Mouse (Mus musculus) bone marrow macrophage, adult 2 months (primary cell): Measurements from ENCODE around the gene Catsperb. TPM values are rescaled to one million over a fixed set of nuclear protein-coding genes. Genes with fewer than 3 reads are reported as not detected.
"Not testable (repeated sequence)": the region's sequence is repeated elsewhere in the genome, so short reads cannot be mapped to it uniquely, and the experiment has no call there.

Experiments
- H3K27ac ChIP-seq: 2 replicates; pipeline ENCODE4 v1.5.1; 2012; ENCODE audit warnings: low read depth, low read length; ENCODE audit not compliant: insufficient read depth
- H3K4me1 ChIP-seq: 2 replicates; pipeline ENCODE4 v1.6.1; 2012; ENCODE audit warnings: low read length; ENCODE audit not compliant: control insufficient read depth, insufficient read depth
- H3K4me3 ChIP-seq: 2 replicates; pipeline ENCODE4 v1.5.1; 2012; ENCODE audit warnings: mild to moderate bottlenecking, low read length, moderate library complexity; ENCODE audit not compliant: insufficient read depth
- CTCF ChIP-seq: IDR thresholded peaks from 2 replicates; pipeline ENCODE4 v1.5.1; 2012; ENCODE audit warnings: low read depth, mild to moderate bottlenecking, low read length, moderate library complexity
- POLR2A ChIP-seq: IDR thresholded peaks from 2 replicates; pipeline ENCODE4 v1.6.1; 2012; ENCODE audit warnings: mild to moderate bottlenecking, low read depth, low read length, borderline replicate concordance
- polyA plus RNA-seq: library from polyadenylated mRNA; stranded (reverse); fragments of >200 nt; gene quantifications from 2 replicates; pipeline ENCODE4 v1.2.4, GENCODE M21; 2012; ENCODE audit not compliant: missing spikeins, insufficient read depth, insufficient read length

Catsperb gene
- polyA plus RNA-seq = not detected in 2 replicates

GRCm38 (mm10) chr12:101404353-101404752 lies at the start of gene Catsperb:
TSS of gene Catsperb (plus strand) at chr12:101404653.
- not testable (repeated sequence) for H3K27ac ChIP-seq, H3K4me1 ChIP-seq, H3K4me3 ChIP-seq

- H3K4me1 ChIP-seq, H3K4me3 ChIP-seq, H3K27ac ChIP-seq: not testable (repeated sequence)
These were observed 43.0 kb upstream of the Catsperb start for GRCm38 (mm10) chr12:101361468-101361867.

DNA sequence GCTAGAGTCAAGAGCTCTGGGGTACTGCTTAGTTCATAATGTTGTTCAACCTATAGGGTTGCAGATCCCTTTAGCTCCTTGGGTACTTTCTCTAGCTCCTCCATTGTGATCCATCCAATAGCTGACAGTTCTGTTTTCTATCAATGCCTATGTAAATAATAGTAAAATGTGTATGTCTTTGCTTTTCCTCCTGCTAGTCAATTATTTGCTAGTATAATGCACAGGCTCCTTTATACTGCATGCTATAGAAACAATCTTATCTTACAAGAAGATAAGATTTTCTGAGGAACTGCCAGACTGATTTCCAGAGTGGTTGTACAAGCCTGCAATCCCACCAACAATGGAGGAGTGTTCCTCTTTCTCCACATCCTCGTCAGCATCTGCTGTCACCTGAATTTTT lies 23.0 kb upstream of the Catsperb start:
- H3K27ac ChIP-seq, H3K4me3 ChIP-seq, H3K4me1 ChIP-seq: not testable (repeated sequence)

GRCm38 (mm10) chr12:101426131-101426530 lies 21.7 kb downstream of the Catsperb start:
- Histone ChIP-seq H3K4me1 (no peaks in the 10 kb centered on the region), H3K4me3 (no peak overlapping the region), H3K27ac (no peak overlapping the region)
- no peak for TF ChIP-seq POLR2A
- no peak for TF ChIP-seq CTCF

DNA sequence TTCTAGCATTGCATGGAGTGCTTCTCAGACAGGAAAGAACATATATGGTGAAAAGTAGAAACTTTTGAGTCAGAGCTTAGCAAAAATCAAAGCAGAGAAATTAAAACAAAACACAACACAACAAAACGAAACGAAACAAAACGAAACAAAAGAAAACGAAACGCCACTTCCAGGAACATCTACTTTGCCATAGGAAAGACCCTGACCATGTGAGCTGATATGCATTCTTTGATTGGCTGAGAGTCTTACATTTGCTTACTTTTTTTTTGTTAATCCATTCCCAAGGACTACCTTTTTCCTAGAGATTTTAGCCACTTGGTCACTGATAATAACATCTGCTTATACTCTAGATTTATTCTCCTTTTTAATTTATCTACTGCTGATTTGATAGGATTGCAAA lies 57.6 kb downstream of the Catsperb start:
- H3K4me1 ChIP-seq = no peaks in the 10 kb centered on the region
- H3K4me3 ChIP-seq = no peak overlapping the region
- TF ChIP-seq POLR2A (no peak), CTCF (no peak)
- no peak overlapping the region for H3K27ac ChIP-seq

DNA sequence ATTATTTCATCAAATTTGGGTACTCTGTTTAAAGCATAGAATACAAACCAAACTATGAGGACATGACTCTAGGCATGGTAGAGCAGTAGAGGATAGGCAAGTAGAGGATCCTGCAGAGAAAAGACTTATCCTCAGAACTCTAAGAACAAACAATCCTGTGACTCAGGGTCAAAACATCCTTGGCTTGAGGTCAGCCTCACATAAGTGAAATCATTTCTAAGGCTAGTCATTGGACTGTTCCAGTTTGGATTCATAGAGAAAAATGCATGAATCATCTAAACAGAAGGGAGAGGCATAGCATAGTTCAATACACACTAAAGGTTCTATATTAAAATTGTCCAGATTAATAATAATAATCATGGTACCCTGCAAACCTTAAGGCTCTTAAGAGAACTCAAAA lies 79.1 kb downstream of the Catsperb start:
- no peak overlapping the region for H3K27ac ChIP-seq
- no peaks in the 10 kb centered on the region for H3K4me1 ChIP-seq
- no peak overlapping the region for H3K4me3 ChIP-seq
- TF ChIP-seq CTCF (no peak), POLR2A (no peak)

DNA sequence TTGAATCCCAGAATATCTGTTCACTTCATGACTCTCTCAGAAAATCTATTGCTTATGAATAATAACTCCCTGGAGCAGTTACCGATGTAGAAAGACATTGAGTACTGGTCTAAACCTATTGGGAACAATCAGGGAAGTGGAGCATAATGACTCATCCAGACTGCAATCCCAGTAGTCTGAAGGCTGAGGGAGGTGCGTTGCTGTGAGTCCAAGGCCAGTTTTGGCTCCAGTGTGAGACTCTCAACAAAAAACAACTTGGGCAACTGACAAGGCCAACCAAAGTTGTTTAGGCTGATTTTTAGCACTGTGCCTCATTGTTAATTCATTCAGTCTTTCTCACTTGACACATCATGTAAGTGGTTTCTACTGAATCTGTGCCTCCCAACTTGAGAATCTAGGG lies 106.9 kb downstream of the Catsperb start:
- not testable (repeated sequence) for H3K4me1 ChIP-seq, H3K4me3 ChIP-seq, H3K27ac ChIP-seq

DNA sequence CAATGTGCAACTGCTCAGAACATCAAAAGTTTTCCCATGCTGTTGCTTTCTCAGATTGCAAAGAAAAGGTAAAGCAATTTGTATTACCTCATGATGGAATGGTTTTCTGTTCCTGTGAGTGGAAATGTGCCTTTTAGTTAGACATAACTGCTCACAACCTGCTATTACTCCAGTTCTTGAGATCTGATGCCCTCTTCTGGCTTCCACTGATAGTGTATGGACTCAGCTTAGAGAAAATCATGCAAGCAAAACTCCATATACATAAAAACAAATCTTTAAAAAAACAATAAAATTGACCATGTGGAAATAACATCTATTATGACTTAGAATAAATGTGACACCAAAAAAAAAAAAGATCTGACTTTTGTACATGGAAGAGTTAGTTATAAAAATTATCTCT lies 202.2 kb downstream of the Catsperb start:
- H3K4me1 ChIP-seq, H3K27ac ChIP-seq, H3K4me3 ChIP-seq: not testable (repeated sequence)

- no peak overlapping the region for H3K4me3 ChIP-seq
- TF ChIP-seq CTCF (no peak), POLR2A (no peak)
- no peak overlapping the region for H3K27ac ChIP-seq
- H3K4me1 ChIP-seq = no peaks in the 10 kb centered on the region
These were observed 228.7 kb downstream of the Catsperb start for GRCm38 (mm10) chr12:101633137-101633536.

DNA sequence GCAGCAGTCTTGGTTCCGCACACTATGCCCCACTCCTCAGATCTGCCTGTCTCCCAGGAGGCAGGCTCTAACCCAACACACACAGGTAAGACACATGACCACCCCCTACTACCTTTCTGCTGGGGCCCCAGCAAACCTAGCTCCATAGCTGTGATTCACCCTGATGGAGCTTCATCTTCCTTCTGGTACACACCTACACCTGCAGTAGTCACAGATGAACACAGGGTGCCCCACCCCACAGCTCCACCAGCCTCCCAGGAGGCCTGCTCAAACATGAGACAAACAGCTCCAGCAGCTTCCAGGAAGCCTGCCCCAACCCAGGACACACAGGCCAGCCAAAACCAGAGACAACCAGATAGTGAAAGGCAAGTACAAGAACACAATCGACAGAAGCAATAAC lies 263.0 kb downstream of the Catsperb start:
- TF ChIP-seq CTCF (no peak), POLR2A (no peak)
- Histone ChIP-seq H3K4me3 (no peak overlapping the region), H3K4me1 (no peaks in the 10 kb centered on the region), H3K27ac (no peak overlapping the region)
